Mouse (Mus musculus): ENCODE data around the gene Spns3. TPM values are rescaled to one million over a fixed set of nuclear protein-coding genes. Genes with fewer than 3 reads are reported as not detected.

The Spns3 gene
- 0.73 TPM for polyA plus RNA-seq (2014; fragmentation: Illumina TruSeq; extraction: RNeasy Lipid Tissue Mini Kit (QIAGEN cat#74804); ENCODE audit: low read depth, low replicate concordance)

DNA sequence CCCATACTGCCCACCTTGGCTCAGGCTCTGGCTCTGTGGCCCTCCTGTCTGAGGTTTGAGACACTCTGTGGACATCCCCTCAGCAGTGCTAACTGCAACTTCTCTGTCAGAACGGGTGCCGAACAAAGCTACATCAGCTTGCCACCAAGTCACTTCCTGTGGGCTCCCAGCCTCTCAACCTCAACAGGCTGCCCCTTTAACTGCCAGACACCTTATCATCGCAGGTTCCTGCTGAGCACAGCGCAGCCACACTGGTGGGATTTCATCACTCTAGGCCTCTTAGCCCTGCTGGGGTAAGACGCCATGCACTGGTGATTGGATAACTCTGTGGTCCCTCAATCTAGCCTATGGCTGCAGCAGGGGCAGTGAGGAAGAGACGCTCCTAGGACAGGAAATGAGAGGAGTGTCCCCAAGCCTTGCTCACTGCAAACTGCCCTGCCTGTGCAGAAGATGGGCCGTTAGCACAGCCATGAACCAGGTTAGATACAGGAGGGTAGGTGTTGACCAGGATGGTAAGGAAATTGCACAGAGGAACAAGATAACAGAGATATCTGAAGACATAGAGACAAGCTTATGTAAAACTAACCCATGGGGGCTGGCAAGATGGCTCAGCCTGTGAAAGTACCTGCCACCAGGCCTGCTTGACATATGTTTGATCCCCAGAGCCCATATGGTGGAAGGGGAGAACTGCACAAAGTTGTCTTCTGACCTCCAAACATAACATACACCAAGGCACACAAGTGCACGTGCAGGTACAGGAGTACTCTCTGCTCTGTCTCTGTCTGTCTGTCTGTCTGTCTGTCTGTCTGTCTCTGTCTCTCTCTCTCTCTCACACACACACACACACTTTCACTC is at the start of gene Spns3:
Spns3 (minus strand) TSS at position 373 of the 855 bp plus-strand sequence.

DNA sequence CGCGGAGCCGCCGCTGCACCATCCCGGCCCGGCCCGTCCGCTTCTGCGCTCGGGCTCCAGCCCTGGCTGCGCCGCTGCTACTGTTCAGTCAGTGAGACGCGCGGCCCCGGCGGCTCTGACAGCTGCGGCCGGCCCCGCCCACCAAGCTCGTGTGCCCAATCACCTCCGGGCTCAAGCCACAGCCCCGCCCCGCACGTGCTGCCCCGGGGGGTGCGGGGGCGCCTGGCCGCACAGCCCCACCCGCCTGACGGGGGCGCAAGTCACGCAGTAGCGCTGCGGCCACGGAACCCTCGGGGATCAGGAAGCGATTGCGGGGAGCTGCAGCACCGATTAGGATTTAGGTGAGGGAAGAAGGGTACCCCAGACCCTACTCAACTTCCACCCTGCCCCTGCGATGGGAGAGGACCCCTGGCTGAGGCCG is 60.4 kb downstream of the Spns3 start, which contains the start of gene Spns2:
Spns2 (minus strand) TSS at position 24 of the 421 bp plus-strand sequence.

Other genes with a start within 250 kb of the Spns3 start
- 16.3 TPM for gene Xaf1, start 248.9 kb downstream of the Spns3 start, polyA plus RNA-seq (2014; fragmentation: Illumina TruSeq; extraction: RNeasy Lipid Tissue Mini Kit (QIAGEN cat#74804); ENCODE audit: low read depth, low replicate concordance)
- not detected for gene Fbxo39, start 236.1 kb downstream of the Spns3 start, polyA plus RNA-seq (2014; fragmentation: Illumina TruSeq; extraction: RNeasy Lipid Tissue Mini Kit (QIAGEN cat#74804); ENCODE audit: low read depth, low replicate concordance)
- gene Tekt1, start 188.1 kb downstream of the Spns3 start, polyA plus RNA-seq (2014; fragmentation: Illumina TruSeq; extraction: RNeasy Lipid Tissue Mini Kit (QIAGEN cat#74804); ENCODE audit: low read depth, low replicate concordance), result not detected
- 11.0 TPM for gene Smtnl2, start 138.8 kb downstream of the Spns3 start, polyA plus RNA-seq (2014; fragmentation: Illumina TruSeq; extraction: RNeasy Lipid Tissue Mini Kit (QIAGEN cat#74804); ENCODE audit: low read depth, low replicate concordance)
- 0.93 TPM for gene Ggt6, start 115.0 kb downstream of the Spns3 start, polyA plus RNA-seq (2014; fragmentation: Illumina TruSeq; extraction: RNeasy Lipid Tissue Mini Kit (QIAGEN cat#74804); ENCODE audit: low read depth, low replicate concordance)
- 19.9 TPM for gene Mybbp1a, start 109.2 kb downstream of the Spns3 start, polyA plus RNA-seq (2014; fragmentation: Illumina TruSeq; extraction: RNeasy Lipid Tissue Mini Kit (QIAGEN cat#74804); ENCODE audit: low read depth, low replicate concordance)
- gene Spns2, start 60.6 kb downstream of the Spns3 start, polyA plus RNA-seq (2014; fragmentation: Illumina TruSeq; extraction: RNeasy Lipid Tissue Mini Kit (QIAGEN cat#74804); ENCODE audit: low read depth, low replicate concordance), result 6.8 TPM
- 115 TPM for gene Ube2g1, start 56.8 kb upstream of the Spns3 start, polyA plus RNA-seq (2014; fragmentation: Illumina TruSeq; extraction: RNeasy Lipid Tissue Mini Kit (QIAGEN cat#74804); ENCODE audit: low read depth, low replicate concordance)
- 29.6 TPM for gene Ankfy1, start 139.5 kb upstream of the Spns3 start, polyA plus RNA-seq (2014; fragmentation: Illumina TruSeq; extraction: RNeasy Lipid Tissue Mini Kit (QIAGEN cat#74804); ENCODE audit: low read depth, low replicate concordance)
- 16.9 TPM for gene Cyb5d2, start 245.6 kb upstream of the Spns3 start, polyA plus RNA-seq (2014; fragmentation: Illumina TruSeq; extraction: RNeasy Lipid Tissue Mini Kit (QIAGEN cat#74804); ENCODE audit: low read depth, low replicate concordance)
- 11.2 TPM for gene Zzef1, start 245.7 kb upstream of the Spns3 start, polyA plus RNA-seq (2014; fragmentation: Illumina TruSeq; extraction: RNeasy Lipid Tissue Mini Kit (QIAGEN cat#74804); ENCODE audit: low read depth, low replicate concordance)

All from kidney, adult 10 weeks (tissue).